Mouse (Mus musculus) common myeloid progenitor, adult 5-6 weeks (primary cell): Measurements from ENCODE around the gene Cd5. TPM values are rescaled to one million over a fixed set of nuclear protein-coding genes. Genes with fewer than 3 reads are reported as not detected.

Experiments
- ATAC-seq: replicated peaks from 2 replicates; pipeline ENCODE4 v1.8.0; 2016; ENCODE audit warnings: low read depth, mild to moderate bottlenecking, moderate TSS enrichment, inconsistent platforms; ENCODE audit not compliant: poor library complexity, severe bottlenecking
- total RNA-seq: library from RNA; stranded (forward); fragments of 200-1000, 187-1606 nt; gene quantifications from 2 replicates; pipeline ENCODE4 v1.2.3, GENCODE M21; 2017

Cd5 gene
- total RNA-seq, 1 experiment from 2014 or later = not detected

- ATAC-seq = no peak
These were observed 53.7 kb downstream of the Cd5 start for GRCm38 (mm10) chr19:10685081-10685480.

DNA sequence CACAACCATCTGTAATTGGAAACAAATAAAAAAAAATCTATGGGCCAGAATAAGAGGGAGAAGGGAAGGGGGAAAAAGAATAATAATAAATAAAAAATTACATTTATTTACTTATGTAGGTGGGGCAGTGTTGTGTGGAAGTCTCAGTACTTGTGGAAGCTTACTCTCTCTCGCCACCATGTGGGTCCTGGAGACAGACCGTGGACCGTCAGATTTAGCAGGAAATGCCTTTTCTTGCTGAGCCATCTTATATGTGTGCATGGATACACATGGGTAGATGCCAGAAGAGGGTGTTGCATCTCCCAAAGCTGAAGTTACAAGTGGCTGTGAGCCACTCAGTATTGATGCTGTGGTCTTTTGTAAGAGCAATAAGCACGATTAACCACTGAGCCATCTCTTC, 57.2 kb downstream of the Cd5 start:
- no peak for ATAC-seq

GRCm38 (mm10) chr19:10678772-10679067, 60.1 kb downstream of the Cd5 start:
- ATAC-seq = no peak

DNA sequence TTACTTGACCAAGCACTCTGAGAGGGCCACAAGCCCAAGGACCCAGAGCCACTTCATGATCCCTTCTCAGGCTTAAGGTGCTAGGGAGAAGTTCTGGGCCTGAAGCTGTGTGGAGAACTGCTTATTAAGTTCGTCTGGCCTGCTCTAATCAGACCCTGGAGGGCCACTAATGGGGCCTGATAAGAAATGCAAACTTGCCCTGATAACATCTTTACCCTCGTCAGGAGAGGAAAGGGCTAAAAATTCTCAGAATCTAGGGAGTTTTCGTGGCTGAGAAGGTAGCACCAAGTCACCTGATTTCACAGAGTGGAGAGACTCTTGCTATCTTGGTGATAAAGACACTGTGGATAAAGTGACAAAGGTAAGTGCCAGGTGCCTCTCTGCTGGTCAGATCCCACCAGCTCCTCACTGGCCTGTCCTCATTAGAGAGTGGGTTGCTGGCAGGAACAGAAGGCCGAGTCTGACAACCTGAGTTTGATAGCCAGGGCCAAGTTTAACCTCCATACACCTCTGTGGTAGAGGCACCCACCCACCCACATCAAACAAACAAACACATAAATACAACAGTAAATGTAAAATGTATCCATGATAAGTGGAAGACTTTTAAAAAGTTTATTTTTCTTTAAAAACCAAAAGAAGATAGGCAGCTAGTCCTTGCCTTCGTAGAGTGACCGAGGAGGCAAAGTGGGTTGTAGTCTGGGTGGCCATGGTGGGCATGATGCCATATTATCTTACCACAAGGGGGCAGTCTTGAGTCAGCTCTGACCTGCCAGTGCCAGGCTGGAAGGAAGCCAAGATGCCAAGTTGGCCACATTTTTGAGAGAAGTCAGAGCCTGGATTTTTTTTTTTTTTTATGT, 60.7 kb downstream of the Cd5 start, which contains the start of gene Pga5:
Gene Pga5 (minus strand): TSS at position 157 of the 857 bp plus-strand sequence.
- peak; percentile 79 for ATAC-seq

- ATAC-seq = no peak
These were observed 62.1 kb downstream of the Cd5 start for GRCm38 (mm10) chr19:10676656-10677055.

DNA sequence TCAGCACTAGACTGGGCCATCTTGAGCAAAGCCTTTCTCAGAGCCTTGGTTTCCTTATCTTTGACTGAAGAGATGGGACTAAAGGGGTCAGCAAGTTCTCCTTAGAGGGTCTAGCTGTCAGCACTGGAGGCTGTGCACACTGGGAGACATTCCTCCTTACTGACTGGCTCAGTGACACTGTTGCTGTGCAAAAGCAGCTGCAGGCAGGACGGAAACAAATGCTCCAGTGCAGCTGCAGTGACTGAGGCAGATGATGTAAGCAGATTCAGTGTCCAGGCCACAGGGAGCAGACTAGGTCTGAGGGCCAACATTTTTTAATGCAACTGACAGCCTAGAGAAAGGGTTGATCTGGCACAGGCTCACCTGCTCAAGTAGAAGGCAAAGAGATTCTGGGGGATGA, 65.5 kb downstream of the Cd5 start:
- no peak for ATAC-seq

DNA sequence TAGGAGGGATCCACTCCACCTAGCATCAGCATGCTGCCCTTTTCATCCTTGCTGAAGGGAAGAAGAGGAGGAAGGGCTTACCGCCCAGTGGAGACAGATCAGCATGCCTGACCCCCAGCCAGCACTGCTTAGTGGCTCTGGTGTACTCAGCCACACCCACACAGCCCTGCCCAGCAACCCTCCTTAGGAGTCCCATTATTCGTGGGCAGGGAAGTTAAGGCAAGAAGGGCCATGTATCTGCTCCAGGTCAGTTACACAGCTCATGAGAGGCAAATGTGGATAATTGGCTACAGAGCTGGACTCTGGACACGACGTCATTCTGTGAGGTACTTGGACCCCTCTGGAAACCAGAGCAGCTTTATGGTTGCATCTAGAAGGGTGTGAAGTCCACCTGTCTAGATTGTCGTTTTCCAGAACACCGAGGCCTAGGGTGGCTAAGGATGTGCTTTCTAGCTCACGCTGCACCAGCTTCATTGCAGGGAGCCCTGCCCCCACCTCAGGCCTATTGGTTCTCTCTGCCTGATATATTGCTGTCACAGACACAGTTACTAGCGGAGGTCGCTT, 66.9 kb downstream of the Cd5 start:
- ATAC-seq = no peak

DNA sequence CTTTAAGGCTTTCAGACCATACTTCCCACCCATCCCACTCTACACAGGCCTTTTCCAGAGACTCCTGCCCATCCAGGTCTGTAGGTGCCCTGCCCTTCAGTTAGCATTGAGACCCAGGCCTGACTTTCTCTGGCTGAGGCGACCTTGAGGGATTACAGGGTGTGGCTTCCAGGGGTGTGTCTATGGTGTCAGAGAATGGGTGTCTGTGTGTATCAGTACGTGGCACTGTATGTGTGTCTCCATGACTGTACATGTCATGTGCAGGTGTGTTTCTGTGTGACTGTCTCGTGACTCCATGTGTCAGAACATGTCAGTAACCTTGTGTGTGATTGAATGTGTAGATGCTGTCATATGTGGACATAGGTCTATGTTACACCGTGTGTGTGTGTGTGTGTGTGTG, 67.5 kb downstream of the Cd5 start:
- no peak for ATAC-seq

Other genes starting within 250 kb of the Cd5 start
- 34.4 and 42.1 TPM in 2 replicates for gene Cpsf7, start 213.7 kb downstream of the Cd5 start, total RNA-seq
- 38.3 and 63.1 TPM in 2 replicates for gene Sdhaf2, start 212.9 kb downstream of the Cd5 start, total RNA-seq
- 17.3 and 30.5 TPM in 2 replicates for gene Tmem216, start 182.8 kb downstream of the Cd5 start, total RNA-seq
- gene Cyb561a3, start 161.8 kb downstream of the Cd5 start, total RNA-seq = 30.9 and 32.4 TPM in 2 replicates
- gene Tmem138, start 161.6 kb downstream of the Cd5 start, total RNA-seq = 6.0 and 15.9 TPM in 2 replicates
- gene Ddb1, start 133.7 kb downstream of the Cd5 start, total RNA-seq = 424 and 475 TPM in 2 replicates
- 3.5 and 7.3 TPM in 2 replicates for gene Tkfc, start 133.3 kb downstream of the Cd5 start, total RNA-seq
- not detected in 2 replicates for gene Vwce, start 104.8 kb downstream of the Cd5 start, total RNA-seq
- not detected in 2 replicates for gene Pga5, start 60.9 kb downstream of the Cd5 start, total RNA-seq
- gene Vps37c, start 50.3 kb downstream of the Cd5 start, total RNA-seq = 6.5 and 11.5 TPM in 2 replicates
- 0.46 and 0.87 TPM in 2 replicates for gene Cd6, start 91.1 kb upstream of the Cd5 start, total RNA-seq
- gene Slc15a3, start 100.7 kb upstream of the Cd5 start, total RNA-seq = 0.39 TPM in 1 of 2 replicates, not detected in the other
- 0.19 and 0.46 TPM in 2 replicates for gene Tmem132a, start 130.9 kb upstream of the Cd5 start, total RNA-seq
- gene Tmem109, start 143.0 kb upstream of the Cd5 start, total RNA-seq = 16.2 and 24.7 TPM in 2 replicates
- gene Prpf19, start 156.2 kb upstream of the Cd5 start, total RNA-seq = 121 and 140 TPM in 2 replicates
- not detected in 2 replicates for gene Zp1, start 181.6 kb upstream of the Cd5 start, total RNA-seq
- gene Ptgdr2, start 198.2 kb upstream of the Cd5 start, total RNA-seq = 0.23 TPM in 1 of 2 replicates, not detected in the other
- gene Ccdc86, start 210.3 kb upstream of the Cd5 start, total RNA-seq = 13.9 and 21.4 TPM in 2 replicates
- not detected in 2 replicates for gene Ms4a10, start 235.7 kb upstream of the Cd5 start, total RNA-seq